Mouse (Mus musculus): ENCODE data around the gene Pomc. TPM values are rescaled to one million over a fixed set of nuclear protein-coding genes. Genes with fewer than 3 reads are reported as not detected.

The Pomc gene
- polyA plus RNA-seq (2015; fragmentation: Nextera tagmentation; extraction: Ambion mirVana), result 2.4 and 3.4 TPM in 2 replicates

DNA sequence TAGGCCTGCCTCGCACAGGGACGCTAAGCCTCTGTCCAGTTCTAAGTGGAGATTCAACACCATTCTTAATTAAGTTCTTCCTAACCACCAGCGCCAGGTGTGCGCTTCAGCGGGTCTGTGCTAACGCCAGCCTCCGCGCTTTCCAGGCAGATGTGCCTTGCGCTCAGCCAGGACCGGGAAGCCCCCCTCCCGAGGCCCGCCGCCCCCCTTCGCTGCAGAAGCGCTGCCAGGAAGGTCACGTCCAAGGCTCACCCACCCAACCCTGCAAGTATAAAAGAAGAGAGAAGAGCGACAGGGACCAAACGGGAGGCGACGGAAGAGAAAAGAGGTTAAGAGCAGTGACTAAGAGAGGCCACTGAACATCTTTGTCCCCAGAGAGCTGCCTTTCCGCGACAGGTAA, at the start of gene Pomc:
Gene Pomc (plus strand): TSS at position 301 of the 400 bp plus-strand sequence.
- no peak for ATAC-seq (replicated peaks; ENCODE audit: low FRiP score)
- Histone ChIP-seq H3K36me3 (no peaks in the 10 kb centered on the region), H3K27me3 (peaks cover 27% of the 10 kb centered on the region), H3K4me2 (no peak within 1 kb of the TSS), H3K4me1 (peaks cover 2% of the 10 kb centered on the region; the same call in 1 of the 2 replicates), H3K9ac (no peak within 1 kb of the TSS), H3K4me3 (replicated peaks) (no peak within 1 kb of the TSS), H3K9me3 (replicated peaks) (no peaks in the 10 kb centered on the region), H3K27ac (no peak within 1 kb of the TSS)
- WGBS, result 26% methylated on average over 22 of the region's 22 CpGs

DNA sequence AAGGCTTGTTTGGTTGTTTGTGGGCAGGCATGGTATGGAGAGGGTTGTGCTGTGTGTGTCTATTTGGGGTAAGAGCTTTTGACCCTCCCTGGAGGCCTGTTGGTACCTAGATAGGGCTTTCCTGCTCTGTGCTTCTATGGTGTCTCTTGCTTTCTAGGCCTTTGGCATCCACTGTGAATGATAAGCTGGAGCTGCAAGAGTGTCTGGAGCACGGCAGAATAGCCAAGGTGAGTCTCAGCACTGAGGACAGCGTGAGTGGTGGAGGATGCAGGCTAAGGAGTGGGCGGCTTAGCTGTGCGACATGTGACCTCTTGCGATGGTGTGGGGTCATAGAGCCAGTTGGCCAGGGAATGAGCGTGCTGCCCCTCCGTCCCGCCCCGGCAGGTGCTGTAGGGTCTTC, 49.3 kb upstream of the Pomc start:
- Histone ChIP-seq H3K27ac (no peak overlapping the region), H3K27me3 (no peaks in the 10 kb centered on the region), H3K9me3 (replicated peaks) (no peaks in the 10 kb centered on the region), H3K4me3 (replicated peaks) (no peak overlapping the region), H3K36me3 (peaks cover 94% of the 10 kb centered on the region), H3K9ac (no peak overlapping the region), H3K4me2 (no peak overlapping the region), H3K4me1 (no peaks in the 10 kb centered on the region)
- ATAC-seq (replicated peaks; ENCODE audit: low FRiP score), result no peak
- WGBS, result 86% methylated on average over 9 of the region's 9 CpGs

DNA sequence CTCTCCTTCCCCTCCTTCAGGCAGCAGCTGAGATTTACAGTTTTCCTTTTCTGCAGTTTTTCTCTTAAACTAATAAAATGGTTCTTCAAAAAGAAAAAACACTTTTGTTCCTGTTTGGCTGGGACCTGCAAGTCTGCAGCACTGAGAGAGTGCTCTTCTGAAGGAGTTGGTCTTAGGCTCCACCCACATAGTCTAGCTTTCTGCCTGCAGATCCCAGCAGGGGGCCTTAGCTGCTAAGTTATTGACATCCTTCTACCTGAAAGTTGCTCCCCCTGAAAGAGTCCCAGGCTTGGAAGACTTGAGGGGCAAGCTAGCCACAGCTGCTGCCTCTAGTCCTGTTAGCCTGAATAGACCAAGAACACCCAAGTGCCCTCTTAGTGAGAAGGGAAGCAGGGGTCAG, 48.4 kb upstream of the Pomc start:
- no peak overlapping the region for H3K27ac ChIP-seq
- H3K36me3 ChIP-seq, result peaks cover 88% of the 10 kb centered on the region
- no peak overlapping the region for H3K4me3 ChIP-seq (replicated peaks)
- no peak overlapping the region for H3K4me2 ChIP-seq
- no peaks in the 10 kb centered on the region for H3K9me3 ChIP-seq (replicated peaks)
- ATAC-seq (replicated peaks; ENCODE audit: low FRiP score), result no peak
- H3K4me1 ChIP-seq, result no peaks in the 10 kb centered on the region
- no peaks in the 10 kb centered on the region for H3K27me3 ChIP-seq
- no peak overlapping the region for H3K9ac ChIP-seq

DNA sequence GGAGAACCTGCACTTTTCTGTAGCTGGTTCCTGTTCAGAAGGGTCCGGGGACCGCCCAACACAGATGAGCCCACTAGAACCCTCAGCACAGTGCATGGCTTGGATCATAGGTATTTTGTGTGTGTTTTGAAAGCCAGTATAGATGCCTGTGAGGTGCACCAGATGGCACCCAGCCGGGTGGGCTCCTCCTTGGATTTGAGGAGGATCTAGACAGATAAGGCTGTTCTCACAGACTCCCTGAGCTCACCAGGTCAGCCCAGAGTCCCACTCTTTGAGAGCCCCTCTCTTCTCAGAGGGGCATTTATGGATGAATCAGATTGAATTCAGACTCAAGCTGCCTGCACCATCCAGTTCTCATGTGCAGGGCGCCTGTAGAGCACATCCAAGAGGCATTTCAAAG, 47.7 kb upstream of the Pomc start:
- no peaks in the 10 kb centered on the region for H3K9me3 ChIP-seq (replicated peaks)
- WGBS, result 89% methylated on average over 4 of the region's 4 CpGs
- no peak overlapping the region for H3K27ac ChIP-seq
- no peaks in the 10 kb centered on the region for H3K4me1 ChIP-seq
- ATAC-seq (replicated peaks; ENCODE audit: low FRiP score), result no peak
- peaks cover 81% of the 10 kb centered on the region for H3K36me3 ChIP-seq
- H3K4me2 ChIP-seq, result no peak overlapping the region
- no peak overlapping the region for H3K9ac ChIP-seq
- H3K4me3 ChIP-seq (replicated peaks), result no peak overlapping the region
- H3K27me3 ChIP-seq, result no peaks in the 10 kb centered on the region

DNA sequence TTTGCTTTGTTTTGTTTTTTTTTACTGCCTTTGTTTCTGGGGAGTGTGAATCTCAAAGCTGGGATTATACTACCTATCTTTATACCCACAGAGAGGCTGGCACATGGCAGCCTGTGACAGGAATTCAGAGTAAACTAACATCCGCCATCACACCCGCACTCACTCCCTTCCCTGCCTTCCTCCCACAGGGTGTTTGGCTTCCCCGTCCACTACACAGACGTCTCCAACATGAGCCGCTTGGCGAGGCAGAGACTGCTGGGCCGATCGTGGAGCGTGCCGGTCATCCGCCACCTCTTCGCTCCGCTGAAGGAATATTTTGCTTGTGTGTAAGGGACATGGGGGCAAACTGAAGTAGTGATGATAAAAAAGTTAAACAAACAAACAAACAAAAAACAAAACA, 47.3 kb upstream of the Pomc start:
- no peak overlapping the region for H3K4me3 ChIP-seq (replicated peaks)
- H3K4me2 ChIP-seq, result no peak overlapping the region
- peaks cover 77% of the 10 kb centered on the region for H3K36me3 ChIP-seq
- no peaks in the 10 kb centered on the region for H3K4me1 ChIP-seq
- no peaks in the 10 kb centered on the region for H3K27me3 ChIP-seq
- no peaks in the 10 kb centered on the region for H3K9me3 ChIP-seq (replicated peaks)
- 71% methylated on average over 13 of the region's 13 CpGs for WGBS
- no peak overlapping the region for H3K27ac ChIP-seq
- H3K9ac ChIP-seq, result no peak overlapping the region
- ATAC-seq (replicated peaks; ENCODE audit: low FRiP score), result no peak

DNA sequence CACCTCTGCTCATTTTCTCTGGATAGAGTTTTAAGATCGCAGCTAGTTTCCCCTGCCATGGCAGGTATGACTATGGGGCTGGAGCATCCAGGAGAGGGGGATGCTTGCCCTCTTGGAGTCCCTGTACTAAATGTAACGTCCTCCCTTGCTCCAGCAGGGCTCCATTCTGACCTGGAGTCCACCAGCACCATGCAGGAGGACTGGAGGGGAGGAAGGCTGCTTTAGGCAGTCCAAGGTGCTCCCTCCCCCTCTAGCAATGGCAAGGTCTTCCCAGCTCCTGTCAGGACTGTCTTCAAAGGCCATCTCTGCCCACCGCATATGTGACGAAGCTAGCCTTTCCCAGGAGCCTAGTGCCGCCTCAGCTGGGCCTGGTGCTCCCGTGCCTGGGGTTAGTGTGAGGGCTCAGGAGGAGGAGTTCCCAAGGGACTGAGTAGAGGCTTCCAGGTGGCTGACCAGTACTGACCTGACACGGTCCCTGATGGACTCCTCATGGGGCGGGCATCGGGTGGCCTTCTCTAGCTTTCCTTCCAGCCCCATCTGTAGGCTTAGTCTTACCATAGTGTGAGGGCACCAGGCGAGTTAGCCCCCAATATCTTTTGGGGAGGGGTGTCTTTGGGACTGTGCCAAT, 44.2 kb upstream of the Pomc start:
- Histone ChIP-seq H3K27me3 (no peaks in the 10 kb centered on the region), H3K4me2 (no peak overlapping the region), H3K27ac (no peak overlapping the region), H3K9ac (no peak overlapping the region), H3K9me3 (replicated peaks) (no peaks in the 10 kb centered on the region), H3K36me3 (peaks cover 64% of the 10 kb centered on the region), H3K4me3 (replicated peaks) (no peak overlapping the region), H3K4me1 (0 out of 2 replicates have a peak, but pooled peaks cover under 1% of the 10 kb centered on the region)
- peak; percentile 38; the same call in 1 of the 2 replicates for ATAC-seq (replicated peaks; ENCODE audit: low FRiP score)
- WGBS, result 67% methylated on average over 10 of the region's 10 CpGs

DNA sequence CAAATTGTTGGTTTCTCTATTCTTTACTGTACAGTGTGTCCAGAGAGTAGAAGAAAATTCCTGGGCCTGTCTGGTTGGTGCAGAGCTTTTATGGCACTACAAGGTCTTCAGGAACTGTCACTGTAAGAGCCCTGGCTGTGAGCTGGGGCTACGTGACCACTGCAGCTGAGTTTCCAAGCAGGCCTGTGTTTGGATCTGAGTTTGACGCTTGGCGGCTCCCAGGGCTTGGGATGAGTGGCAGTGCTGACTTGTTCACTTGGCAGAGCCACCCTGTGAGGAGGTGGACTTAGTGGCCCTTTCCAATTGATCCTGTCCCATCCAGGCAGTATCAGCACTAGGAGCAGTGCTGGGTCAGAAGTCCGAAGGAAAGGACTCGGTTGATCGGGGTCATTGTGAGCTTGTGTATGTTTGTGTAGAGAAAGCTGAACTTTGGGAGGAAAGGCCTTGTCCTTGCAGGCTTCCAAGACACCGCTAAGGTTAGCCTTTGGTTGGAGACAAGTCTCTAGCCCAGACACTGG, 42.9 kb upstream of the Pomc start:
- 91% methylated on average over 7 of the region's 7 CpGs for WGBS
- Histone ChIP-seq H3K36me3 (peaks cover 51% of the 10 kb centered on the region), H3K4me3 (replicated peaks) (no peak overlapping the region), H3K9me3 (replicated peaks) (no peaks in the 10 kb centered on the region), H3K27me3 (no peaks in the 10 kb centered on the region), H3K4me2 (no peak overlapping the region), H3K9ac (no peak overlapping the region), H3K27ac (no peak overlapping the region), H3K4me1 (0 out of 2 replicates have a peak, but pooled peaks cover 4% of the 10 kb centered on the region)
- ATAC-seq (replicated peaks; ENCODE audit: low FRiP score), result no peak

DNA sequence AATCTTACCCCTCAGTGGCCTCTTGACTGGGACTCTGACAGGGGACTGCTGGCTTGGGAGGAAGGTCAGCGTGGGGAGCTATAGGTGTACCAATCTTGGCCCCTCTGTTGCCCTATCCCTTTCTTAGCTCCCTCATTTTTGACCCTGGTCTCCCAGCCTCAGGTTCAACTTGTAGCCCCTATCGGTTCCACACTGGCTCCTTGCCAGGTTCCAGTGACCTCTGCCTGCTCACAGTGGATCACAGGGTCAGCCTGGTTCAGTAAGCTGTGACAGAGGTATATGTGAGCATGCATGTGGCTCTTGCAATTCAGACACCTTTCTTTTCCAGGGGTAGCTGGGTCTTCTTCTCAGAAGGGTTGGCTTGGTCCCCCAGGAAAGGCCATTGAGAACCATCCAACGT, 38.9 kb upstream of the Pomc start:
- no peak overlapping the region for H3K9ac ChIP-seq
- peaks cover 17% of the 10 kb centered on the region for H3K36me3 ChIP-seq
- H3K9me3 ChIP-seq (replicated peaks), result no peaks in the 10 kb centered on the region
- no peak overlapping the region for H3K4me2 ChIP-seq
- H3K4me1 ChIP-seq, result peaks cover 20% of the 10 kb centered on the region
- H3K4me3 ChIP-seq (replicated peaks), result no peak overlapping the region
- H3K27me3 ChIP-seq, result no peaks in the 10 kb centered on the region
- H3K27ac ChIP-seq, result no peak overlapping the region
- 61% methylated on average over 3 of the region's 3 CpGs for WGBS
- ATAC-seq (replicated peaks; ENCODE audit: low FRiP score), result no peak

DNA sequence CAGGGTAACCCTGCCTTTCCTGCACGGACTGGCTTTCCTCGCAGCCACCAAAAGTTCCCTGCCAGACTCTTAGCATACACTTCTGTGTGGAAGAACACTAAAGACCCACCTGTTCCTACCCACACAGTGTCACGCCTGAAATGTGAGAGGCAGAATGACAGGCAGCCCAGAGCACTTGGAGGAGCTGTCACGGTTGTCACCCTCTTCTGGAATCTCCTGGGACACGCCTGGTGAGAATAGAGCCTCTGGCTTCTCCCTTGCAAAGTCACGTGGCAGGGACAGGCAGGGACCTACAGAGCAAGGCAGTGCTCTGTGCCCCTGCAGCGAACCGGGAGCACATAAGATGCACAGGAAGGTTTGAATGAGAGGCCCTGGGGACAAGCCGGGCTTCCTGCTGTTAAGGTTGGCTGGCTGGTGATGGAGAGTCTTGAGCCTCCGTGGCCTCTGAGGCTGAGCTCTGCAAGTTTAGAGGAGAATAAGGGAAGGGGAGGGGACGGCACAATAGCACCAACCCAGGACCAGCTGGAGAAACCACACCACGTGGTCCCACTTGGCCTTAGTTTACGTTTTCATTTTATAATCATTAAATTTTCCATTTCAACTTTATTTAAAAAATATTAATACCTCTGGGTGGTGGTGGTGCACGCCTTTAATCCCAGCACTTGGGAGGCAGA, 36.9 kb upstream of the Pomc start:
- Histone ChIP-seq H3K4me2 (no peak overlapping the region), H3K27me3 (no peaks in the 10 kb centered on the region), H3K36me3 (peaks cover 15% of the 10 kb centered on the region), H3K9ac (no peak overlapping the region), H3K27ac (0 out of 2 replicates have a peak overlapping the region, but pooled peaks have one; percentile 0), H3K4me1 (peaks cover 24% of the 10 kb centered on the region), H3K9me3 (replicated peaks) (no peaks in the 10 kb centered on the region), H3K4me3 (replicated peaks) (no peak overlapping the region)
- peak; percentile 71 for ATAC-seq (replicated peaks; ENCODE audit: low FRiP score)
- WGBS, result 21% methylated on average over 14 of the region's 14 CpGs

DNA sequence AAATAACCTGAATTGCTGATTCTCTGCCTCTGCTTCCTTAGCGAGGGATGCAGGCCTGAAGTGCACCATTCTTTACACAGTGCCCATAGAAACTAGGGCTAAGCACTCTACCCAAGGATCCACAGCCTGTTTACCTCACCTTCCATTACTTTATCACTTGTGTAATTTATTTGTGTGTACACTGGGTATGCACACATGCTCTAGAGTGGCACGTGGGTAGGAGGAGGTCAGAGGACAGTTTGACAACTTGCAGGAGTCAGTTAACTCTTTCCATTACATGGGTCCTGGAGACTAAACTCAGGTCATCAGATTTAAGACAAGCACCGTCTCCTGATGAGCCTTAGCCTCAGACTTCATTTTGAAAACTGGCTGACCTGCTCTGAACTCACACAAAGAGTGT, 36.2 kb upstream of the Pomc start:
- Histone ChIP-seq H3K9me3 (replicated peaks) (no peaks in the 10 kb centered on the region), H3K27me3 (no peaks in the 10 kb centered on the region), H3K4me2 (no peak overlapping the region), H3K27ac (no peak overlapping the region), H3K4me3 (replicated peaks) (no peak overlapping the region), H3K9ac (no peak overlapping the region), H3K4me1 (peaks cover 24% of the 10 kb centered on the region), H3K36me3 (peaks cover 11% of the 10 kb centered on the region)
- WGBS, result 65% methylated on average over 3 of the region's 3 CpGs
- ATAC-seq (replicated peaks; ENCODE audit: low FRiP score), result no peak

DNA sequence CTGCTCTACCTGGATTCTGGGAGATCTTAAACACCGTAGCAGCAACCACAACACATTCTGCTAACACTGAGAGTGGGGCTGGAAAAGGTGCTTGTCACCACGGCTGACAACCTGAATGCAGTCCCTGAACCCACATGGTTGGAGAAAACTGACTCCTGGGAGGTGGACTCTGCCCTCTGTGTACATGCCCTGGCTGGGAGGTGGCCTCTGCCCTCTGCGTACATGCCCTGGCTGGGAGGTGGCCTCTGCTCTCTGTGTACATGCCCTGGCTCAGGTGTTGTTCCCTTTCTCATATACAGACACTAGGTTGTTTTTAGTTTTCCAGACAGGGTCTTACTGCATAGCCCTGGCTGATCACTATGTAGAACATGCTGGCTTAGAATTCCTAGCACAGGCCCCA, 35.3 kb upstream of the Pomc start:
- no peak overlapping the region for H3K4me3 ChIP-seq (replicated peaks)
- peaks cover 24% of the 10 kb centered on the region for H3K4me1 ChIP-seq
- WGBS, result 82% methylated on average over 3 of the region's 3 CpGs
- no peak overlapping the region for H3K4me2 ChIP-seq
- no peaks in the 10 kb centered on the region for H3K9me3 ChIP-seq (replicated peaks)
- 0 out of 2 replicates have a peak, but pooled peaks have one; percentile 31 for ATAC-seq (replicated peaks; ENCODE audit: low FRiP score)
- H3K36me3 ChIP-seq, result peaks cover 5% of the 10 kb centered on the region
- no peaks in the 10 kb centered on the region for H3K27me3 ChIP-seq
- no peak overlapping the region for H3K9ac ChIP-seq
- no peak overlapping the region for H3K27ac ChIP-seq

DNA sequence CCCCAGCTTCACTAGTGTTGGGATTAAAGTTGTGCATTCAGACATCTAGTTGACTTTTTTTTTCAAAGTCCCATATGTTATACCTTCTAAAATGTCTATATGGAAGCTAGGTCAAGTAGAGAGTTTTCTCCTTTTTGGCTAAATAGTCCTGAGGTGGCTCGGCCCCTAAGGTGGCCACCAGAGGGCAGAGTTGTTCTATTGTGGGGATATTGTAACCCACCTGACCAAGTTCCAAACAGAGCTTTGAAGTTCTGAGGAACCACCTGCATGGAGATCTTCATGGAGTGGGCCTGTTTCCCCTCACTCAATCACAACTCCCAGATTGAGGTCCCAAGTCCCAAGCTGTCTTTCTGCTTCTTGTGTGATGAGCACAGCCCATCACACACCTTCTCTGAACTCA, 28.6 kb upstream of the Pomc start:
- 0 out of 2 replicates have a peak, but pooled peaks have one; percentile 43 for ATAC-seq (replicated peaks; ENCODE audit: low FRiP score)

More for the DNA sequence above, 28.6 kb upstream of the Pomc start:
- Histone ChIP-seq H3K27me3 (no peaks in the 10 kb centered on the region), H3K9me3 (replicated peaks) (no peaks in the 10 kb centered on the region), H3K9ac (no peak overlapping the region), H3K4me2 (no peak overlapping the region), H3K4me3 (replicated peaks) (no peak overlapping the region), H3K27ac (no peak overlapping the region), H3K36me3 (no peaks in the 10 kb centered on the region), H3K4me1 (peaks cover 3% of the 10 kb centered on the region)
- WGBS, result 3% methylated on average over 1 of the region's 1 CpGs

All from kidney, embryonic 15.5 days (tissue).